Mouse (Mus musculus) small intestine, adult 2 months (tissue): ENCODE measurements at regions not wholly inside any gene's neighbourhood (a gene's known extent, or its start where the extent isn't known, plus 50 kb on each side); places are given as distances from the start of the nearest gene placed in this dataset.

Experiments used
- CTCF ChIP-seq: fragments of 200-500 bp; IDR thresholded peaks from 2 replicates; pipeline ENCODE4 v1.5.1; 2012; ENCODE audit warnings: low read depth, mild to moderate bottlenecking, control low read depth, inconsistent platforms, low read length, moderate library complexity, mixed read lengths; ENCODE audit not compliant: insufficient replicate concordance, insufficient read length; ENCODE audit errors: extremely low read depth
- POLR2A ChIP-seq: fragments of 200-500 bp; IDR thresholded peaks from 2 replicates; pipeline ENCODE4 v1.6.1; 2012; ENCODE audit warnings: low read depth, mild to moderate bottlenecking, control low read depth, inconsistent platforms, low read length, moderate library complexity

GRCm38 (mm10) chr7:136046645-136047363 is 330.6 kb upstream of the Mki67 start:
- TF ChIP-seq CTCF (no peak), POLR2A (no peak)
